Mouse (Mus musculus): ENCODE results near the gene Gper1. TPM values are rescaled to one million over a fixed set of nuclear protein-coding genes. Genes with fewer than 3 reads are reported as not detected.

The Gper1 gene
- polyA plus RNA-seq, 1 experiment = 0.39 TPM

GRCm38 (mm10) chr5:139455166-139455565, 32.2 kb downstream of the Gper1 start:
- Histone ChIP-seq H3K27me3 (ENCODE audit: control insufficient read depth, insufficient read depth, low read length) (no peaks in the 10 kb centered on the region), H3K27ac (ENCODE audit: insufficient read depth, low read length) (no peak overlapping the region), H3K36me3 (ENCODE audit: control insufficient read depth, insufficient read depth, low read length) (no peaks in the 10 kb centered on the region), H3K4me1 (ENCODE audit: control insufficient read depth, insufficient read depth, insufficient read length) (no peaks in the 10 kb centered on the region), H3K4me3 (ENCODE audit: extremely low read depth, insufficient read depth, insufficient read length) (no peak overlapping the region)
- WGBS = 91% methylated on average over 12 of the region's 12 CpGs
- TF ChIP-seq POLR2A (IDR thresholded peaks at IDR 0.05; ENCODE audit: low read depth, low read length) = no peak
- DNase-seq (ENCODE audit: low read depth in 1 of 2, low spot score in 2 of 2) = no peak

DNA sequence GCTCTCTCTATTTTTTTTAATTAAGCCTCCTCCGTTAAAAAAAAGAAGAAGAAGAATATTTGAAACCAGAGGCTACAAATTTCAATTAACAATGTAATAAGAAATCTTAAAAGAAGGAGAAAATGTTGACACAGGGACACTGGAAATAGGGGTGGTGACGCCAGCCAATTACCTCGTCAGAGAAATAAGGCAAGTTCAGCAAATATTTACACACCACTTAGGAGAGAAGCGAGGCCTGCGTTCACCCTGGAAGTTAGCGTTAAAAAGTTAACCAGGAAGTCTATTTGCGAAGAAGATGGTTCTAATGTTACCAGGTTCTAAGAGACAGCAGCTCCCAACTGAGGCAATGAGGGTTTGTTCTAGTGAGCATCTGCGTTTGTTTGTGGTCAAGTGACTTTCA, 34.3 kb downstream of the Gper1 start:
- Histone ChIP-seq H3K36me3 (ENCODE audit: control insufficient read depth, insufficient read depth, low read length) (no peaks in the 10 kb centered on the region), H3K27me3 (ENCODE audit: control insufficient read depth, insufficient read depth, low read length) (no peaks in the 10 kb centered on the region), H3K4me1 (ENCODE audit: control insufficient read depth, insufficient read depth, insufficient read length) (no peaks in the 10 kb centered on the region), H3K4me3 (ENCODE audit: extremely low read depth, insufficient read depth, insufficient read length) (no peak overlapping the region), H3K27ac (ENCODE audit: insufficient read depth, low read length) (no peak overlapping the region)
- no peak for TF ChIP-seq CTCF (IDR thresholded peaks at IDR 0.05; ENCODE audit: extremely low read depth, insufficient read depth, insufficient read length, insufficient replicate concordance)
- TF ChIP-seq POLR2A (IDR thresholded peaks at IDR 0.05; ENCODE audit: low read depth, low read length) = no peak
- 83% methylated on average over 8 of the region's 8 CpGs for WGBS
- no peak for DNase-seq (ENCODE audit: low read depth in 1 of 2, low spot score in 2 of 2)

DNA sequence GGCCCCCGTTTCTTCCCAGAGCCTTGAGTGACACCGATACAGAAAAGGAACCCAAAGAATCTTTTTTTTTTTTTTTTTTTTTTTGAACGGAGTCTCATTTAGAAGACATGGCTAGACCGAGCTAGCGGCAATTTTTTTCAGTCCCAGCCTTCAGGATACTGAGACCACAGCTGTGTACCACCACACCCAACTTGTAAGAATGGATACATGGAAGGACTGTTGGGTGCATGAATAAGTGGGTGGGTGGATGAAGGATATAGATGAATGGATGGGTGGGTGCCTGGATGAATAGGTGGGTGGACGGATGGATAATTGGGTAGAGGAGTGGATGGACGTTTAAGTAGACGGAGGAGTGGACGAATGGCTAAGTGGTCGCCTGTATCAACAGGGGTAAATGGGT, 37.0 kb downstream of the Gper1 start:
- Histone ChIP-seq H3K4me3 (ENCODE audit: extremely low read depth, insufficient read depth, insufficient read length) (peak overlapping the region; percentile 68), H3K27ac (ENCODE audit: insufficient read depth, low read length) (no peak overlapping the region), H3K4me1 (ENCODE audit: control insufficient read depth, insufficient read depth, insufficient read length) (no peaks in the 10 kb centered on the region), H3K36me3 (ENCODE audit: control insufficient read depth, insufficient read depth, low read length) (no peaks in the 10 kb centered on the region), H3K27me3 (ENCODE audit: control insufficient read depth, insufficient read depth, low read length) (no peaks in the 10 kb centered on the region)
- TF ChIP-seq POLR2A (IDR thresholded peaks at IDR 0.05; ENCODE audit: low read depth, low read length) (no peak), CTCF (IDR thresholded peaks at IDR 0.05; ENCODE audit: extremely low read depth, insufficient read depth, insufficient read length, insufficient replicate concordance) (no peak)
- WGBS = 2% methylated on average over 10 of the region's 10 CpGs
- DNase-seq (ENCODE audit: low read depth in 1 of 2, low spot score in 2 of 2) = no peak

GRCm38 (mm10) chr5:139460384-139461067, 37.6 kb downstream of the Gper1 start, which contains the start of gene 3110082I17Rik:
Gene 3110082I17Rik (minus strand): TSS chr5:139460527.
- Histone ChIP-seq H3K27ac (ENCODE audit: insufficient read depth, low read length) (no peak within 1 kb of the TSS), H3K36me3 (ENCODE audit: control insufficient read depth, insufficient read depth, low read length) (no peaks in the 10 kb centered on the region), H3K27me3 (ENCODE audit: control insufficient read depth, insufficient read depth, low read length) (no peaks in the 10 kb centered on the region), H3K4me3 (ENCODE audit: extremely low read depth, insufficient read depth, insufficient read length) (peak within 1 kb of the TSS; percentile 68), H3K4me1 (ENCODE audit: control insufficient read depth, insufficient read depth, insufficient read length) (no peaks in the 10 kb centered on the region)
- TF ChIP-seq POLR2A (IDR thresholded peaks at IDR 0.05; ENCODE audit: low read depth, low read length) (peak; percentile 9; the same call in 1 of the 2 replicates), CTCF (IDR thresholded peaks at IDR 0.05; ENCODE audit: extremely low read depth, insufficient read depth, insufficient read length, insufficient replicate concordance) (no peak)
- WGBS = 8% methylated on average over 42 of the region's 42 CpGs
- DNase-seq (ENCODE audit: low read depth in 1 of 2, low spot score in 2 of 2) = peak; percentile 91 to 97

- Histone ChIP-seq H3K4me3 (ENCODE audit: extremely low read depth, insufficient read depth, insufficient read length) (no peak overlapping the region), H3K27ac (ENCODE audit: insufficient read depth, low read length) (no peak overlapping the region), H3K4me1 (ENCODE audit: control insufficient read depth, insufficient read depth, insufficient read length) (no peaks in the 10 kb centered on the region), H3K36me3 (ENCODE audit: control insufficient read depth, insufficient read depth, low read length) (no peaks in the 10 kb centered on the region), H3K27me3 (ENCODE audit: control insufficient read depth, insufficient read depth, low read length) (no peaks in the 10 kb centered on the region)
- 49% methylated on average over 4 of the region's 4 CpGs for WGBS
- TF ChIP-seq POLR2A (IDR thresholded peaks at IDR 0.05; ENCODE audit: low read depth, low read length) = no peak
- no peak for TF ChIP-seq CTCF (IDR thresholded peaks at IDR 0.05; ENCODE audit: extremely low read depth, insufficient read depth, insufficient read length, insufficient replicate concordance)
- DNase-seq (ENCODE audit: low read depth in 1 of 2, low spot score in 2 of 2) = no peak
Observed at GRCm38 (mm10) chr5:139464874-139465273, 41.9 kb downstream of the Gper1 start.

DNA sequence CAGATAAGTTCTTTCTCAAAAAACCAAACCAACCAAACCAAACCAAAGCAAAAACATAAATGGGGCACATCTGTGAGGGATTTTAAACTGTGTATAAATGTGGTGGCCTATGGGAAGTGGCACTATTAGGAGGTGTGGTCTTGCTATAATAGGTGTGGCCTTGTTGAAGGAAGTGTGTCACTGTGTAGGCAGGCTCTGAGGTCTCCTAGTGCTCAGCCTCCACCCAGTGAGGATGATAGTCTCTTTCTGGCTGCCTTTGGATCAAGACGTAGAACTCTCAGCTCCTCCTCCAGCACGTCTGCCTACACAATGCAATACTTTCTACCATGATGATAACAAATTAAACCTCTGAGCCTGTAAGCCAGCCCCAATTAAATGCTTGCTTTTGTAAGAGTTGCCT, 43.4 kb downstream of the Gper1 start:
- Histone ChIP-seq H3K4me1 (ENCODE audit: control insufficient read depth, insufficient read depth, insufficient read length) (no peaks in the 10 kb centered on the region), H3K4me3 (ENCODE audit: extremely low read depth, insufficient read depth, insufficient read length) (no peak overlapping the region), H3K27me3 (ENCODE audit: control insufficient read depth, insufficient read depth, low read length) (no peaks in the 10 kb centered on the region), H3K27ac (ENCODE audit: insufficient read depth, low read length) (no peak overlapping the region), H3K36me3 (ENCODE audit: control insufficient read depth, insufficient read depth, low read length) (no peaks in the 10 kb centered on the region; the same call in 1 of the 2 replicates)
- TF ChIP-seq POLR2A (IDR thresholded peaks at IDR 0.05; ENCODE audit: low read depth, low read length) (no peak), CTCF (IDR thresholded peaks at IDR 0.05; ENCODE audit: extremely low read depth, insufficient read depth, insufficient read length, insufficient replicate concordance) (no peak)
- DNase-seq (ENCODE audit: low read depth in 1 of 2, low spot score in 2 of 2) = no peak
- 71% methylated on average over 2 of the region's 2 CpGs for WGBS

- no peak for TF ChIP-seq CTCF (IDR thresholded peaks at IDR 0.05; ENCODE audit: extremely low read depth, insufficient read depth, insufficient read length, insufficient replicate concordance)
- no peak for TF ChIP-seq POLR2A (IDR thresholded peaks at IDR 0.05; ENCODE audit: low read depth, low read length)
Observed at GRCm38 (mm10) chr5:139466801-139467200, 43.9 kb downstream of the Gper1 start.

More at GRCm38 (mm10) chr5:139466801-139467200, 43.9 kb downstream of the Gper1 start:
- DNase-seq (ENCODE audit: low read depth in 1 of 2, low spot score in 2 of 2) = no peak
- no peaks in the 10 kb centered on the region for H3K27me3 ChIP-seq (ENCODE audit: control insufficient read depth, insufficient read depth, low read length)
- H3K27ac ChIP-seq (ENCODE audit: insufficient read depth, low read length) = no peak overlapping the region
- 58% methylated on average over 4 of the region's 4 CpGs for WGBS
- H3K4me3 ChIP-seq (ENCODE audit: extremely low read depth, insufficient read depth, insufficient read length) = no peak overlapping the region
- H3K36me3 ChIP-seq (ENCODE audit: control insufficient read depth, insufficient read depth, low read length) = peaks cover under 1% of the 10 kb centered on the region; the same call in 1 of the 2 replicates
- no peaks in the 10 kb centered on the region for H3K4me1 ChIP-seq (ENCODE audit: control insufficient read depth, insufficient read depth, insufficient read length)
